Mouse (Mus musculus): ENCODE data around the gene Cd164l2. TPM values are rescaled to one million over a fixed set of nuclear protein-coding genes. Genes with fewer than 3 reads are reported as not detected.
A peak's percentile ranks its signal among the peaks of the same experiment; 100 is the strongest.

Cd164l2 gene
- polyA plus RNA-seq, 1 experiment from 2014 or later, result 0.79 TPM

GRCm38 (mm10) chr4:133178305-133178704, 33.6 kb upstream of the Cd164l2 start:
- Histone ChIP-seq H3K9me3 (no peaks in the 10 kb centered on the region), H3K4me1 (peaks cover 18% of the 10 kb centered on the region), H3K27me3 (replicated peaks) (no peaks in the 10 kb centered on the region), H3K36me3 (peaks cover 3% of the 10 kb centered on the region), H3K4me2 (replicated peaks) (no peak overlapping the region), H3K9ac (no peak overlapping the region), H3K4me3 (no peak overlapping the region), H3K27ac (no peak overlapping the region)
- WGBS, result 90% methylated on average over 5 of the region's 5 CpGs
- ATAC-seq (ENCODE audit: low FRiP score, low read depth), result no peak

- 95% methylated on average over 7 of the region's 7 CpGs for WGBS
These were observed 32.7 kb upstream of the Cd164l2 start for GRCm38 (mm10) chr4:133179258-133179657.

DNA sequence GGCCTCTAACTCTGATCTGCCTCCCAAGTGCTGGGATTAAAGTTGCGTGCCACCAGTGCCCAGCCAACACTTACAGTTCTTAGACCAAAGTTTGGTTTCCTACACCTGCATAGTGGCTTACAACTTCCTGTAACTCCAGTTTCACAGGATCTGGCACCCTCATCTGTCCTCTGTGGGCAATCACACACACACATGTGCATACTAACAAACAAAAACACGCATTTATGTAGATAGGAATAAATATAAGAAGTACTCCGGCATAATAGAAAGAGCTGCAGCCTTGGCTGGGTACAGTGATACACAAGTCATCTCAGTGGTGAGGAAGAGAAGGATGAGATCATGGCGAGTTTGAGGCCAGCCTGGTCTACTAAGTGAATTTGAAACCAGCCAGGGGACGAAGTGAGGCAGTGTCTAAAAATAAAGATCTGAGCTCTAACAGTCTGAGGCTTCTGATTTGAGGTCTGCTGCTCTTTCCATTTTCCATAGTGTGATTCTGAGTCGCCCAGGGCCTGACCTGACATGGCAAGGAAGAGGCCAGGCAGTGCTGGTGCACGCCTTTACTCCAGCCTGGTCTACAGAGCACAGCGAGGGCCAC, 29.4 kb upstream of the Cd164l2 start:
- H3K4me1 ChIP-seq, result peaks cover 15% of the 10 kb centered on the region
- H3K27ac ChIP-seq, result no peak overlapping the region
- ATAC-seq (ENCODE audit: low FRiP score, low read depth), result no peak
- 94% methylated on average over 8 of the region's 8 CpGs for WGBS
- H3K36me3 ChIP-seq, result peaks cover 16% of the 10 kb centered on the region
- H3K27me3 ChIP-seq (replicated peaks), result no peaks in the 10 kb centered on the region
- no peaks in the 10 kb centered on the region for H3K9me3 ChIP-seq
- no peak overlapping the region for H3K4me3 ChIP-seq
- no peak overlapping the region for H3K9ac ChIP-seq
- no peak overlapping the region for H3K4me2 ChIP-seq (replicated peaks)

More at GRCm38 (mm10) chr4:133179258-133179657, 32.7 kb upstream of the Cd164l2 start:
- H3K4me1 ChIP-seq, result peaks cover 19% of the 10 kb centered on the region
- ATAC-seq (ENCODE audit: low FRiP score, low read depth), result no peak
- H3K4me3 ChIP-seq, result no peak overlapping the region
- H3K27me3 ChIP-seq (replicated peaks), result no peaks in the 10 kb centered on the region
- H3K27ac ChIP-seq, result no peak overlapping the region
- H3K36me3 ChIP-seq, result peaks cover 3% of the 10 kb centered on the region
- H3K9ac ChIP-seq, result no peak overlapping the region
- no peaks in the 10 kb centered on the region for H3K9me3 ChIP-seq
- no peak overlapping the region for H3K4me2 ChIP-seq (replicated peaks)

DNA sequence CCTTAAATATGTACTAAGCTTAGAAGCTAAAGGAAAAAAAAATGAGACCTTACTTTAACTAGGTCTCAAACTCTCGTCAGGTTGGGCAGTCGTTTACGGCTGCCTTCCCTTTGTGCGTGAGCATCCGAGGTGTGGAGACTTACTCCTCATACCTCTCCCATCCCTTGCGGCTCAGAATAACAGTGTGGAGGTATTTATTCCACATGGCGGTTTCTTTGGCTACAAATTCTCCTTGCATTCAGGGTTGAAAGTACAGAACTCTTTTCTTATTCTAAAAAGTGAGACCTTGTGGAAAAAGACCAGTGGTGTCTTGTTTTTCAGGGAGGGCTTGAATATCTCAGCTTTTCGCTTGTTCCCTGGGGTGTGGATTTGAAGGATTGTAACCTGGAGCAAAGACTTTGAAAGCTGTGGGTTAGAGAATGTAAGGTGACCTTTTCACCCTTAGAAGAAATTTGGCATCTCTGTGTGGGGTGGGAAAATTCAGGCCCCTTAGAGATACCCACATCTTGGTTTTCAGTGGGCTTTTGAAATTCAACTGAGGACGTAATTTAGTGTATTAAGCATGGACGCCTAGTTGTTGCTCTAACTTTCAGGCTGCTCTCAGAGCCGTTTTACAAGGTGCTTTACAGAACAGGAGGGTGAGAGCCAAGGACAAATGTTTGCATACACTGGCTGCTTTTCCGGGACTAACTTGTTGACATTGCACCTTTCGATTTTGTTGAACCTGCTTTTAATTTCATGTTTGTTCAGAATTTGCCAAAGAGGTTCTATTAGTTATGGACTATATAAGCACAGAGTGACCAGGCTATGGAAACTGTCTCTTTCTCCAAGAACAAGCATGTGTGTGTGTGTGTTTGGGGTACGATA, 27.7 kb upstream of the Cd164l2 start:
- Histone ChIP-seq H3K4me3 (no peak overlapping the region), H3K4me1 (peaks cover 15% of the 10 kb centered on the region), H3K36me3 (peaks cover 23% of the 10 kb centered on the region), H3K27me3 (replicated peaks) (no peaks in the 10 kb centered on the region), H3K9me3 (no peaks in the 10 kb centered on the region), H3K4me2 (replicated peaks) (no peak overlapping the region), H3K9ac (no peak overlapping the region), H3K27ac (no peak overlapping the region)
- WGBS, result 39% methylated on average over 14 of the region's 14 CpGs
- no peak for ATAC-seq (ENCODE audit: low FRiP score, low read depth)

DNA sequence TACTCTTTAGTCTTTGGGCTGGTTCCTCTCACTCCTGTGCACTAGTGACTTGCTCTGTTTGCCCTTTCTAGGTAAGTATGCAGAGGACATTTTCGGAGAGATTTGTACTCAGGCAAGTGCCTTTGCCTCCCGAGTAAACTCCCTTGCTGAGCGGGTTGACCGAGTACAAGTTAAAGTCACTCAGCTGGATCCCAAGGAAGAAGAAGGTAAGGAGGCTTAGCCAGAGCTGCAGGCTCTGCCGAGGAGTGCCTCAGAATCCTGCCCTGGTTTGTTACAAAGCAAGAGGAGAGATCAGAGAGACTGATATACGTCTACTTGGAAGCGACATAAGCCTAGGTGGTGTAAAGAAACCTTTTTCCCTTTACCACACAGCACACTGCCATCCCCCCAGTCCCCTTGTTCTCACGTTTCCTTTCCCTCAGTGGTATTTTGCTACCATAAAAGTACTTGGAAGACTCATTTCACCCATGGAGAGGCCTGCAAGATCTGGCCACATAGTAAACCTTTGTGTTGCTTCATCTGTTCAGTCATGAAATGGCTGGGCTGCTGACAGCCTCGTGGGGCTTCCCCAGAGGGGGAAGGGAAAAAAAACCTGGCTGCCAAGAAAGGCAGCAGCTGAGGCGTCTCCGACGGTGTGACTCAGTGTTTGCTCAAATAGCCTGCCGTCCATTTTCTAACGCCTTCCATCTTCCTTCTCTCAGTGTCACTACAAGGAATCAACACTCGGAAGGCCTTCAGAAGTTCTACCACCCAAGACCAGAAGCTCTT, 26.8 kb upstream of the Cd164l2 start:
- H3K9me3 ChIP-seq, result no peaks in the 10 kb centered on the region
- no peaks in the 10 kb centered on the region for H3K27me3 ChIP-seq (replicated peaks)
- H3K27ac ChIP-seq, result no peak overlapping the region
- H3K4me3 ChIP-seq, result no peak overlapping the region
- ATAC-seq (ENCODE audit: low FRiP score, low read depth), result no peak
- H3K4me1 ChIP-seq, result peaks cover 15% of the 10 kb centered on the region
- peaks cover 30% of the 10 kb centered on the region for H3K36me3 ChIP-seq
- WGBS, result 40% methylated on average over 15 of the region's 15 CpGs
- H3K4me2 ChIP-seq (replicated peaks), result no peak overlapping the region
- H3K9ac ChIP-seq, result no peak overlapping the region

GRCm38 (mm10) chr4:133185893-133186292, 26.0 kb upstream of the Cd164l2 start:
- no peak overlapping the region for H3K4me3 ChIP-seq
- ATAC-seq (ENCODE audit: low FRiP score, low read depth), result no peak
- peaks cover 38% of the 10 kb centered on the region for H3K36me3 ChIP-seq
- WGBS, result 75% methylated on average over 8 of the region's 8 CpGs
- no peak overlapping the region for H3K27ac ChIP-seq
- no peaks in the 10 kb centered on the region for H3K9me3 ChIP-seq
- H3K4me2 ChIP-seq (replicated peaks), result no peak overlapping the region
- H3K27me3 ChIP-seq (replicated peaks), result no peaks in the 10 kb centered on the region
- peaks cover 15% of the 10 kb centered on the region for H3K4me1 ChIP-seq
- H3K9ac ChIP-seq, result no peak overlapping the region

- H3K27ac ChIP-seq, result no peak overlapping the region
- H3K36me3 ChIP-seq, result peaks cover 47% of the 10 kb centered on the region
- peaks cover 15% of the 10 kb centered on the region for H3K4me1 ChIP-seq
- no peak overlapping the region for H3K4me2 ChIP-seq (replicated peaks)
- no peak overlapping the region for H3K9ac ChIP-seq
- no peak for ATAC-seq (ENCODE audit: low FRiP score, low read depth)
- H3K4me3 ChIP-seq, result no peak overlapping the region
- H3K27me3 ChIP-seq (replicated peaks), result no peaks in the 10 kb centered on the region
- no peaks in the 10 kb centered on the region for H3K9me3 ChIP-seq
- WGBS, result 96% methylated on average over 5 of the region's 5 CpGs
These were observed 25.1 kb upstream of the Cd164l2 start for GRCm38 (mm10) chr4:133186856-133187255.

DNA sequence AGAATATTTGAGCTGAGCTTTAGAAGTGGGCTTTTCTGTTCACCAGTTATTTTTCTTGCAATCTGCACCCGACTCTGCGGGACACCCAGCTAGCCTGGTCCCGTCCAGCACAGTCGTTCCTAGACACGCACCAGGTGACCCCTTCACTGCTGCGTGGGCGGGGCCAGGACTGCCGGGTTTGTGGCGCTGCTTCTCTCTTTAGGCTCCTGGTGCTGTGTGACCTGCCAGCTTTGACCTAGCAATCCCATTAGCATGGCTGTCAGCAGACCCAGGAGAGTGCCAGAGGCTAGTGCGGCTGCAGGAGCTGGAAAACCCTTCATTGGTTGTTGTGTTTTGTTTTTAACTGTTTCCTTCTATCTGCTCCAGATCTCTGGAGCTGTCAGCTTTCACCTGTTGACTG, 22.5 kb upstream of the Cd164l2 start:
- Histone ChIP-seq H3K4me1 (peaks cover 9% of the 10 kb centered on the region), H3K36me3 (peaks cover 70% of the 10 kb centered on the region), H3K9me3 (no peaks in the 10 kb centered on the region), H3K27me3 (replicated peaks) (no peaks in the 10 kb centered on the region), H3K4me3 (no peak overlapping the region), H3K4me2 (replicated peaks) (no peak overlapping the region), H3K9ac (no peak overlapping the region), H3K27ac (no peak overlapping the region)
- WGBS, result 76% methylated on average over 10 of the region's 10 CpGs
- ATAC-seq (ENCODE audit: low FRiP score, low read depth), result no peak

DNA sequence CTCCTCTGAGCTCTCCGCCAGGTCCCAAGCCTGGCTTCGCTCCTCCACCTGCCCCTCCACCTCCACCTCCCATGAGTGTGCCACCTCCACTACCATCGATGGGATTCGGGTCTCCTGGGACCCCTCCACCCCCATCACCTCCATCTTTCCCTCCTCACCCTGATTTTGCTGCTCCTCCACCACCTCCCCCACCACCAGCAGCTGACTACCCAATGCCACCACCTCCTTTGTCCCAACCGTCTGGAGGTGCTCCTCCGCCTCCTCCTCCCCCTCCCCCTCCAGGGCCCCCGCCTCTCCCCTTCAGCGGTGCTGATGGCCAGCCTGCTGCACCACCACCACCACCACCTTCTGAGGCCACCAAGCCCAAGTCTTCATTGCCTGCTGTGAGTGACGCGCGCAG, 17.4 kb upstream of the Cd164l2 start:
- WGBS, result 84% methylated on average over 11 of the region's 11 CpGs
- Histone ChIP-seq H3K9me3 (no peaks in the 10 kb centered on the region), H3K4me1 (peaks cover 33% of the 10 kb centered on the region), H3K27me3 (replicated peaks) (no peaks in the 10 kb centered on the region), H3K4me3 (no peak overlapping the region), H3K4me2 (replicated peaks) (no peak overlapping the region), H3K36me3 (peaks cover 57% of the 10 kb centered on the region), H3K9ac (no peak overlapping the region), H3K27ac (no peak overlapping the region)
- ATAC-seq (ENCODE audit: low FRiP score, low read depth), result no peak

DNA sequence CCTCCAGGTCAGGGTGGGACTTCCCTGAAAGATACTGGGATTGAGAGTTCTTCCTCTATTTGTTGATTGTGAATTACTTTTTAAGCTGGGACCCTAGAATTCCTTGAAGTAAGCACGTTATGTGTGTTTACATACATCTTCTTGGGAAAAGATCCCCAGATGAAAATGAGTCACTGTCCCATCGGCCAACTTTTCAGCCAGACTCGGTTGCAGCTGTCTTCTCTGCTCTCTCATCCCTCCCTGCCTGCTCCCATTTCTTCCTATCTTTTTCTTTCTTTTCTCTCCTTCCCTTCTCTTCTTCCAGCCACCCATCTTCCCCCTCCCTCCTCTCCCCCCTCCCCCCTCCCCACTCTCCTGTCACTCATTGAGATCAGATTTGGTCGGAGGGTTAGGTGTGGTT, 16.9 kb upstream of the Cd164l2 start:
- ATAC-seq (ENCODE audit: low FRiP score, low read depth), result no peak
- WGBS, result 82% methylated on average over 4 of the region's 4 CpGs
- H3K36me3 ChIP-seq, result peaks cover 52% of the 10 kb centered on the region
- H3K9me3 ChIP-seq, result no peaks in the 10 kb centered on the region
- H3K27ac ChIP-seq, result no peak overlapping the region
- no peaks in the 10 kb centered on the region for H3K27me3 ChIP-seq (replicated peaks)
- H3K9ac ChIP-seq, result no peak overlapping the region
- no peak overlapping the region for H3K4me3 ChIP-seq
- H3K4me1 ChIP-seq, result peaks cover 38% of the 10 kb centered on the region
- H3K4me2 ChIP-seq (replicated peaks), result no peak overlapping the region

GRCm38 (mm10) chr4:133196136-133196535, 15.8 kb upstream of the Cd164l2 start:
- H3K4me1 ChIP-seq, result peaks cover 50% of the 10 kb centered on the region
- no peak overlapping the region for H3K27ac ChIP-seq
- H3K9ac ChIP-seq, result no peak overlapping the region

GRCm38 (mm10) chr4:133196852-133197251, 15.1 kb upstream of the Cd164l2 start:
- no peak overlapping the region for H3K9ac ChIP-seq
- H3K4me1 ChIP-seq, result peaks cover 53% of the 10 kb centered on the region
- no peak overlapping the region; the same call in 1 of the 2 replicates for H3K4me2 ChIP-seq (replicated peaks)
- no peaks in the 10 kb centered on the region for H3K27me3 ChIP-seq (replicated peaks)
- 9% methylated on average over 7 of the region's 7 CpGs for WGBS
- no peak overlapping the region for H3K4me3 ChIP-seq
- no peak for ATAC-seq (ENCODE audit: low FRiP score, low read depth)
- no peaks in the 10 kb centered on the region for H3K9me3 ChIP-seq
- peak overlapping the region; percentile 42; the same call in 1 of the 2 replicates for H3K27ac ChIP-seq
- H3K36me3 ChIP-seq, result peaks cover 35% of the 10 kb centered on the region

More at GRCm38 (mm10) chr4:133196136-133196535, 15.8 kb upstream of the Cd164l2 start:
- H3K27me3 ChIP-seq (replicated peaks), result no peaks in the 10 kb centered on the region
- no peak for ATAC-seq (ENCODE audit: low FRiP score, low read depth)
- no peak overlapping the region for H3K4me2 ChIP-seq (replicated peaks)
- no peaks in the 10 kb centered on the region for H3K9me3 ChIP-seq
- no peak overlapping the region for H3K4me3 ChIP-seq
- 78% methylated on average over 2 of the region's 2 CpGs for WGBS
- H3K36me3 ChIP-seq, result peaks cover 42% of the 10 kb centered on the region

Data from neural tube, embryonic 12.5 days (tissue).